Mouse (Mus musculus): ENCODE data around the gene Hsfy2.

The Hsfy2 gene

DNA sequence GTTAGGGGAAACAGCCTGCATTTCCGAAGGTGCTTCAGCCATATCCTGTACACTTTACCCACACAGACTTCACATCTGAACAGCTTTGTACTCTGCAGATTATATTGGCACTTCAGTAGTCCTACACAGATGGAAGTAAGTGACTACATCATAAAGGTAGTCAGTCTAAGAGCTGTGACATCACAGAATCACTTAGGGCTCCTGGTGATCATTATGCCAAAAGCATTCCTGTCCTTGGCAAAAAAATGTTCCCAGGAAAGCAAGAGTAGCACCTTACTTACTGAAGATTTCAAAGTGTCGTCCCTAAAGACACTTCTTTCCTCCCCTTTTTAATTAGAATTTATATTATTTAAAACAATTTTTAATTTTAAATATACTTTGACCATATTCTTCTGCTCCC is at the start of gene Hsfy2:
TSS of gene Hsfy2 (minus strand) at position 101 of the 400 bp plus-strand sequence.
- no peak for DNase-seq (ENCODE audit: low read depth)

- no peak for DNase-seq (ENCODE audit: low read depth)
These were observed 47.9 kb upstream of the Hsfy2 start for GRCm38 (mm10) chr1:56685053-56685557.

DNA sequence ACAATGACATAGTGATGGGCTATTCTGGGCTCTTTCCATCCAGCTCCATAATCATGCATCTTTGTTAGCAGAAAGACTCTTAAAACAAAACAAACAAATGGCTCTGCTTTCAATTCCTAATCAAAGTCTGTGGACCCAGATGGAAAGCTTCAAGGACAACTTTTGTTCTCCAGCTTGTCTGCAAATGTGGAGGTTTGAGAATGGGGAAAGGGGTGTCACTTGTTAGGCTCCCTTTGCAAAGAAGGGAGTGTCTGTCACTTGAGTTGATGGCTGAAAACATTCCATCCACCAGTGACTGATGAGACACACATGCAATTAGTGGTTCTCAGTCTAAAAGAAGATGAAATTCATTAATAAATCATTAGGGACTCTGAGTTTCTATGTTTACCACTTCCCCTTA is 47.3 kb upstream of the Hsfy2 start:
- no peak for DNase-seq (ENCODE audit: low read depth)

GRCm38 (mm10) chr1:56681258-56681657 is 44.0 kb upstream of the Hsfy2 start:
- DNase-seq (ENCODE audit: low read depth), result no peak

DNA sequence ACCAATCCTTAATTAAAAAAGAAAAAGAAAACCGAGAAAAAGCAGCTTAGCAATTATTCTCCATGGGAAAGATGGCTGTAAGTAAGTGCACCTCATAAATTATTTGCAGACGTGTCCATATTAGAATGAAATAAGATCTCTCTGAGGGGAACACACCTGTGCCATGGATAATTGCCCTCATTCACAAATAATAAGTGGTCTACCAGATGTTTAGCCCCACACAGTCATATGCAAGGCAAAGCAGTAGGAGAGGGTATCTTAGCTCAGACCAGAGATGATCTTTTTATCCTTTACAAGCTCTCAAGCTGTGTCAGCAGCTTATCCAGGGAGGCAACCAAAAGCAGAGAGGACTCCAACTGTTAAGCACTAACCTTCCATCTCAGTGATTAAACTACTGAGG is 38.0 kb upstream of the Hsfy2 start:
- DNase-seq (ENCODE audit: low read depth), result no peak

DNA sequence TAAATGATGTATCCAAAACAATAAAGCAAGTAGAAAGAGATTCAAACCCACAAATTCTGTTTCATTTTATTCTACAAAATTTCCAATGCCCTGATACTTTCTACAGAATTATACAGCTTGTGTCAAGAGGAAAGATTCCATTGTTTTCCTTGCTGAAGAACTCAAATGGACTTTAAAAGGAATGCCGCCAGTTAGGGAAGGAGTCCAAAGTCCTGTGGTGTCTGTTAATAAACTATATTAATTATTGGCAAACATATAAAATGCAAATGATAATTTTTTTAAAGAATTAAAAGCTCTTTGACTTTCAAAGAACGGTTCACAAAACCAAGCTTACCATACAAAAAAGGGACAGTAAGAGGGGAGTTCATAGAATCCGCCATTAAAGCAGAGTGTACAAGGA is 37.4 kb upstream of the Hsfy2 start:
- no peak for DNase-seq (ENCODE audit: low read depth)

GRCm38 (mm10) chr1:56671241-56671945 is 34.2 kb upstream of the Hsfy2 start:
- no peak for DNase-seq (ENCODE audit: low read depth)

DNA sequence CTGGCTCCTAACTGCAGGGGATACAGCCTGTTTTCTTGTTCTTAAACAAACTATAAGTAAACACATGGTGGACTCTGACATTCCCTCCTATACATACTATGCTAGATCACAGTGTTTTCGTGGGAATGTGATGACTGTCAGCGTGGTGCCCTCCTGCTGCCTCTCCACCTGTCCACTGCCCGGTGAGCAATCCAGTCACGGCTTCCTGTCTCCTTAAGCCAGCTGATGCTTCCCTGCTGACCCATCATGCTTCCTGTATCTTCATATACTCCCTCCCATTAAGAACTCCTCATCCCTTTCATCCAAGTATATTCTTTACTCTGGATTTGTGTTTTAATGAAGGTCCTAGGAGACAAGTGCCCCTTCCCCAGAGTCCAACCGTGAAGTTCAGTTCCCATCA is 33.3 kb upstream of the Hsfy2 start:
- no peak for DNase-seq (ENCODE audit: low read depth)

DNA sequence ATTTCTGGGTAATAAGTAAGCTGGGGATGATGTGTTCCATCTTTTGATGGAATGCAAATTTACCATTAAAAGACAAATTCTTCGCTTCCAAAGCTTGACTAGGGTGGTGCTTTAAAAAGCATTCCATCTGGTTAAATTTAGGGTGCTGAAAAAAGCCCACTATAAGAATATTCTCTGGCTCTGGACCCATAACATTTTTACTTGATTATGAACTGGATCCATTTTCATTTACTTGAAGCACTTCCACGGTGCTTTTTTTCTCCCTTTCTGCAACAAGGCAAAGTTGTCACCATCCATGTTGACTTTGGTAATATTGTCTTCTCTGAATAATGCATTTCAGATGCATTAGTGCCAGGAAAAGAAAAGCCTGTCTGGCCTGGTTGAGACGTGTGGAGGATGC is 27.4 kb upstream of the Hsfy2 start:
- DNase-seq (ENCODE audit: low read depth), result no peak

- DNase-seq (ENCODE audit: low read depth), result no peak
These were observed 10.4 kb downstream of the Hsfy2 start for GRCm38 (mm10) chr1:56626824-56627223.

- DNase-seq (ENCODE audit: low read depth), result no peak
These were observed 12.9 kb downstream of the Hsfy2 start for GRCm38 (mm10) chr1:56624304-56624703.

DNA sequence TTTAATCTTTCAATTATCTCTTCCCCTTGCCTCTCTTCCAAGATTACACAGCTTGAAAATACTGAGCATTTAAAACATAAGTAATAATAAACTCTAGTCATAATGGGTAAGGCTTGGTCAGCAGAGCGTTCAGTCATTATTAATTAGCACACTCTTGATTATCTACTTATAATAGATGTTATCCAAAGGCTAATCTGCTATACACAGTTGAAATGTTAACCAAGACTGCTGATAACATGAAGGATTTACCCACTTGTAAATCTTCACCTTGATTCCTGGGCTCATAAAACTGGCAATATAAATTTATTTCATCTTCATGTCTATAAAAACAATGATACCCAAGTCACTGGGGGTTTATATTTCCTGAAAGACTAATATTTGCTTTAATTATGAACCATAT is 24.9 kb downstream of the Hsfy2 start:
- no peak for DNase-seq (ENCODE audit: low read depth)
